Mouse (Mus musculus) hindbrain, embryonic 15.5 days (tissue): Measurements from ENCODE around the gene Sugct. TPM values are rescaled to one million over a fixed set of nuclear protein-coding genes. Genes with fewer than 3 reads are reported as not detected.

Experiments used
- ATAC-seq: fragments of 200-750 bp; cut with Nextera tagmentation; 2 replicates; pipeline ENCODE4 v1.8.0; 2017; ENCODE audit warnings: low read depth, moderate number of reproducible peaks, moderate TSS enrichment; ENCODE audit not compliant: low FRiP score
- H3K27ac ChIP-seq: fragments of 300-500 bp; sonication (generic); replicated peaks from 2 replicates; pipeline ENCODE4 v1.5.1; 2015; ENCODE audit warnings: mild to moderate bottlenecking, inconsistent platforms
- H3K27me3 ChIP-seq: fragments of 300-500 bp; sonication (generic); 2 replicates; pipeline ENCODE4 v1.6.1; 2015; ENCODE audit warnings: control low read depth, inconsistent platforms
- H3K36me3 ChIP-seq: fragments of 300-500 bp; sonication (generic); 2 replicates; pipeline ENCODE4 v1.6.1; 2015; ENCODE audit warnings: control low read depth, inconsistent platforms
- H3K4me1 ChIP-seq: fragments of 300-500 bp; sonication (generic); replicated peaks from 2 replicates; pipeline ENCODE4 v1.6.1; 2015; ENCODE audit warnings: control low read depth, inconsistent platforms
- H3K4me2 ChIP-seq: fragments of 300-500 bp; sonication (generic); 2 replicates; pipeline ENCODE4 v1.6.1; 2015; ENCODE audit warnings: moderate library complexity, mild to moderate bottlenecking, inconsistent platforms
- H3K4me3 ChIP-seq: fragments of 300-500 bp; sonication (generic); 2 replicates; pipeline ENCODE4 v1.5.1; 2015; ENCODE audit warnings: mild to moderate bottlenecking, inconsistent platforms
- H3K9ac ChIP-seq: fragments of 300-500 bp; sonication (generic); 2 replicates; pipeline ENCODE4 v1.6.1; 2015; ENCODE audit warnings: inconsistent platforms
- H3K9me3 ChIP-seq: fragments of 300-500 bp; sonication (generic); 2 replicates; pipeline ENCODE4 v1.6.1; 2016; ENCODE audit warnings: control low read depth, inconsistent platforms
- WGBS: fragments of 180-500 bp; shearing (Covaris S2); methylation state at CpG from one replicate; pipeline ENCODE4 v1.1.7; 2015; 5-methylcytosine and 5-hydroxymethylcytosine counted together
- polyA plus RNA-seq: library from polyadenylated mRNA; unstranded; fragments of >200 nt; fragmentation: Nextera tagmentation; extraction: Ambion mirVana; gene quantifications from 2 replicates; pipeline ENCODE4 v1.2.1, GENCODE M21; 2015

Gene Sugct
- polyA plus RNA-seq, 1 experiment from 2014 or later, result 2.6 TPM

DNA sequence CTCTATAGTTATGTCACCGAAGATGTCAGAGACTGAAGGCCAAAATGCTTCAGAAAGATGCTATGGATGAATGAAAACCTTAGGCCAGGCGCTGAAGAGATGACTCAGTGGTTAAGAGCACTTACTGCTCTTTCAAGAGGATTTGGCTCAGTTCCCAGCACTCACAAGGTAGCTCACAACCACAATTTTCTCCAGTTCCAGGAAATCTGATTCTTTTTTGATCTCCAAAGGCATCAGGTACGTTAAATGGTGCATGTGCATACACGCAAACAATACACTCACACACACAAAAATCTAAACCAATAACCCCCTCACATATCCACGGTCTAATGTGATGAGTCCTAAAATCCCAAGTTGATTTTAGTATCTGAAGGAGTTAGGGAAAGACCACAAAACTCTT lies 1.5 kb downstream of the Sugct start:
- peak overlapping the region; percentile 82 for H3K4me2 ChIP-seq
- ATAC-seq, result no peak
- peak overlapping the region; percentile 77 for H3K4me3 ChIP-seq
- no peak overlapping the region for H3K9ac ChIP-seq
- H3K27me3 ChIP-seq, result no peaks in the 10 kb centered on the region
- H3K9me3 ChIP-seq, result no peaks in the 10 kb centered on the region
- no peaks in the 10 kb centered on the region for H3K36me3 ChIP-seq
- H3K27ac ChIP-seq, result no peak overlapping the region
- 74% methylated on average over 5 of the region's 5 CpGs for WGBS
- peaks cover 13% of the 10 kb centered on the region for H3K4me1 ChIP-seq

GRCm38 (mm10) chr13:17691436-17691835 lies 3.9 kb downstream of the Sugct start:
- no peaks in the 10 kb centered on the region for H3K9me3 ChIP-seq
- no peaks in the 10 kb centered on the region for H3K36me3 ChIP-seq
- H3K4me2 ChIP-seq, result no peak overlapping the region
- 69% methylated on average over 1 of the region's 1 CpGs for WGBS
- peaks cover 5% of the 10 kb centered on the region for H3K4me1 ChIP-seq
- no peaks in the 10 kb centered on the region for H3K27me3 ChIP-seq
- H3K9ac ChIP-seq, result no peak overlapping the region
- H3K27ac ChIP-seq, result no peak overlapping the region
- H3K4me3 ChIP-seq, result no peak overlapping the region
- no peak for ATAC-seq

GRCm38 (mm10) chr13:17690686-17691085 lies 4.7 kb downstream of the Sugct start:
- Histone ChIP-seq H3K9ac (no peak overlapping the region), H3K27ac (no peak overlapping the region), H3K4me3 (no peak overlapping the region), H3K4me1 (no peaks in the 10 kb centered on the region; the same call in 1 of the 2 replicates), H3K27me3 (no peaks in the 10 kb centered on the region), H3K9me3 (no peaks in the 10 kb centered on the region), H3K4me2 (no peak overlapping the region), H3K36me3 (no peaks in the 10 kb centered on the region)
- ATAC-seq, result no peak

GRCm38 (mm10) chr13:17689461-17689860 lies 5.9 kb downstream of the Sugct start:
- Histone ChIP-seq H3K9me3 (no peaks in the 10 kb centered on the region), H3K4me3 (no peak overlapping the region), H3K4me1 (no peaks in the 10 kb centered on the region; the same call in 1 of the 2 replicates), H3K9ac (no peak overlapping the region), H3K27me3 (no peaks in the 10 kb centered on the region), H3K36me3 (no peaks in the 10 kb centered on the region), H3K4me2 (no peak overlapping the region), H3K27ac (no peak overlapping the region)
- no peak for ATAC-seq

DNA sequence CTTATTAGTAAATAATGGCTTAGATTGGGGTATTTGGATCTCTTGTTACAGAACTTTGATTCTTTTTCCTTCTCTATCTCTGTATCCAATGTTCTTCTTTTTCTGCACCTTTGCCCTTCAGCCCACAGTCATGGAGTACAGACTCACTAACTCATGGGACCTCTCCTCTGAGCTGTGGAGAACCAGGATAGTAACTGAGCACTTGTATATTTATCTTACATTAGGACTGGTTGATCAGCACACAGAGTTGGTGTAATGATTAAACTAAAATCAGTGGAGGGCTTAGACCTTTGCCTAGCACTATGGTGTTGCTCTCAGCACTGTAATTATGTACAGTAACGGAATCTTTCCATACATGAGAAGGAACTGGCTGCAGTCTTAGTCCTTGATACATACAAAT lies 24.2 kb downstream of the Sugct start:
- Histone ChIP-seq H3K9me3 (no peaks in the 10 kb centered on the region), H3K4me2 (no peak overlapping the region), H3K27me3 (no peaks in the 10 kb centered on the region), H3K9ac (no peak overlapping the region), H3K36me3 (no peaks in the 10 kb centered on the region), H3K4me3 (no peak overlapping the region), H3K4me1 (no peaks in the 10 kb centered on the region), H3K27ac (no peak overlapping the region)
- ATAC-seq, result no peak
- 85% methylated on average over 1 of the region's 1 CpGs for WGBS

GRCm38 (mm10) chr13:17667380-17667779 lies 28.0 kb downstream of the Sugct start:
- Histone ChIP-seq H3K9ac (no peak overlapping the region), H3K4me2 (no peak overlapping the region), H3K4me1 (no peaks in the 10 kb centered on the region), H3K27ac (no peak overlapping the region), H3K9me3 (no peaks in the 10 kb centered on the region), H3K27me3 (no peaks in the 10 kb centered on the region), H3K36me3 (no peaks in the 10 kb centered on the region), H3K4me3 (no peak overlapping the region)
- no peak for ATAC-seq
- WGBS, result 95% methylated on average over 1 of the region's 1 CpGs

- Histone ChIP-seq H3K9ac (no peak overlapping the region), H3K4me3 (no peak overlapping the region), H3K27me3 (no peaks in the 10 kb centered on the region), H3K4me2 (no peak overlapping the region), H3K4me1 (no peaks in the 10 kb centered on the region), H3K9me3 (no peaks in the 10 kb centered on the region), H3K36me3 (no peaks in the 10 kb centered on the region), H3K27ac (no peak overlapping the region)
- WGBS, result 57% methylated on average over 2 of the region's 2 CpGs
- no peak for ATAC-seq
These were observed 53.1 kb downstream of the Sugct start for GRCm38 (mm10) chr13:17642294-17642693.

GRCm38 (mm10) chr13:17638008-17638407 lies 57.3 kb downstream of the Sugct start:
- no peak overlapping the region for H3K4me2 ChIP-seq
- no peaks in the 10 kb centered on the region for H3K4me1 ChIP-seq
- H3K9ac ChIP-seq, result no peak overlapping the region
- H3K36me3 ChIP-seq, result no peaks in the 10 kb centered on the region
- H3K9me3 ChIP-seq, result no peaks in the 10 kb centered on the region
- H3K4me3 ChIP-seq, result no peak overlapping the region
- H3K27ac ChIP-seq, result no peak overlapping the region
- no peaks in the 10 kb centered on the region for H3K27me3 ChIP-seq
- no peak for ATAC-seq

DNA sequence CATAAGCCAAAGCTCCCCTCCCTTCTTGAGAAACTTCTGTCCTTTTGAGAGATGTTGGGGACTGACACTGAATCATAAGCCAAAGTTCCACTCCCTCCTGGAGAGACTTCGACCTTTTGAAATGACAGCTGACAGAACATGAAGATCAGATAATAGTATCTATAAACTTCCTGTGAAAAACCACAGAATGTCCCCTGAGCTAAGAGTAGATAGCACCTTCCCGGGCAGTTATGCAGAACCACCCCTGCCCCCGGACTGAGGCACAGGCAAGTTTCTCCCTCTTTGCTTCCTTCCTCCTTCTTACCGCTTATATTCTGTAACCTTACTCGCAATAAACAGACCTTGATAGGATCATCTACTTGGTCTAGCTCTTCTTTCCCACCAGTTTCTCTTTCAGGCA lies 68.2 kb downstream of the Sugct start:
- Histone ChIP-seq H3K4me2 (no peak overlapping the region), H3K27me3 (no peaks in the 10 kb centered on the region), H3K9ac (no peak overlapping the region), H3K27ac (no peak overlapping the region), H3K4me1 (no peaks in the 10 kb centered on the region), H3K9me3 (no peaks in the 10 kb centered on the region), H3K4me3 (no peak overlapping the region), H3K36me3 (no peaks in the 10 kb centered on the region)
- ATAC-seq, result no peak
- 91% methylated on average over 5 of the region's 5 CpGs for WGBS

DNA sequence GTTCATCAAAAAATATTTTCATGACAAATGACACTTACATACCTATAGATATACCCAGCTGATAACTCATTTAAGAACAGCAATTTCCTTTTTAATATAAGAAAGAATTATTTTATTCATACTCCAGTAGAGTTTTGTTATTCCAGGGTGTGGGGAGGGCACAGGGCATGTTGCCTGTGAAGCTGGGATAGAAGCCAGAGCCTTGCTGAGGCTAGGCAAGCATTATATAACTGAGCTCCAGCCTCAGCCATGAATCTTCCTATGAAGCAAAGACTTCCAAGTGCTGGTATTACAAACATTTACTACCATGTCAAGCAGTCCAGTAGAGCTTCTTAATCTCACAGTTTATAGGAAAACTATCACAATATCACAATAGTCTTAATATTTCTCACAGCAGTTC lies 70.4 kb downstream of the Sugct start:
- Histone ChIP-seq H3K4me3 (no peak overlapping the region), H3K27me3 (no peaks in the 10 kb centered on the region), H3K4me1 (no peaks in the 10 kb centered on the region), H3K36me3 (no peaks in the 10 kb centered on the region), H3K9me3 (no peaks in the 10 kb centered on the region), H3K27ac (no peak overlapping the region), H3K4me2 (no peak overlapping the region), H3K9ac (no peak overlapping the region)
- no peak for ATAC-seq

GRCm38 (mm10) chr13:17606217-17606616 lies 89.1 kb downstream of the Sugct start:
- Histone ChIP-seq H3K4me3 (no peak overlapping the region), H3K4me1 (no peaks in the 10 kb centered on the region), H3K9ac (no peak overlapping the region), H3K27ac (no peak overlapping the region), H3K27me3 (no peaks in the 10 kb centered on the region), H3K4me2 (no peak overlapping the region), H3K36me3 (no peaks in the 10 kb centered on the region), H3K9me3 (no peaks in the 10 kb centered on the region)
- no peak for ATAC-seq
- 87% methylated on average over 1 of the region's 1 CpGs for WGBS

DNA sequence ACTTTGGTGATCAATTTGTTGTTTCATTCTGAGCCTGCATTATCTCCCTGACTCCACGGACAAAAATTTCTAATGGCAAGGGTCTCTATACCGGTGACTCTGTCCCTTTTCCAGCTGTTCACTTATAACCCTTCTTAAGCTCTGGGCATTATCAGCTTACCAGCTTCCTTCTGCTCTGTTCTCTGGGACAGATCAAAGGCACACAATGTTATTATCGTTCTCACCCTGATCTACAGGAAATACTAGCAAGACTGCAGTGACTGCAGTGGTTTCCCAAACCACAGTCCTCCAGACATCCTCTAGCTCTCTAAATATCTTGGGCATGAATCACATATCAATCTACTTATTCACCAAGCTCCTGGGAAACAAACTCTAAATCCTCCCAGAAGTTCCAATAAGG lies 90.7 kb downstream of the Sugct start:
- no peaks in the 10 kb centered on the region for H3K27me3 ChIP-seq
- no peaks in the 10 kb centered on the region for H3K36me3 ChIP-seq
- ATAC-seq, result no peak
- no peak overlapping the region for H3K9ac ChIP-seq
- H3K4me3 ChIP-seq, result no peak overlapping the region
- H3K27ac ChIP-seq, result no peak overlapping the region
- H3K4me2 ChIP-seq, result no peak overlapping the region
- WGBS, result 82% methylated on average over 3 of the region's 3 CpGs
- H3K4me1 ChIP-seq, result no peaks in the 10 kb centered on the region
- no peaks in the 10 kb centered on the region for H3K9me3 ChIP-seq

- H3K4me2 ChIP-seq, result no peak overlapping the region
- H3K4me1 ChIP-seq, result no peaks in the 10 kb centered on the region
- ATAC-seq, result no peak
- H3K36me3 ChIP-seq, result no peaks in the 10 kb centered on the region
- no peaks in the 10 kb centered on the region for H3K27me3 ChIP-seq
- H3K9ac ChIP-seq, result no peak overlapping the region
- WGBS, result 94% methylated on average over 5 of the region's 5 CpGs
- H3K4me3 ChIP-seq, result no peak overlapping the region
- no peaks in the 10 kb centered on the region for H3K9me3 ChIP-seq
- no peak overlapping the region for H3K27ac ChIP-seq
These were observed 91.6 kb downstream of the Sugct start for GRCm38 (mm10) chr13:17603756-17604155.
